Mouse (Mus musculus) megakaryocyte-erythroid progenitor cell, adult 5 weeks (primary cell): ENCODE data around the gene Echdc3. TPM values are rescaled to one million over a fixed set of nuclear protein-coding genes. Genes with fewer than 3 reads are reported as not detected.

Source experiments
- polyA plus RNA-seq: library from polyadenylated mRNA; stranded (reverse); fragments of >175 nt; gene quantifications from 2 replicates; pipeline ENCODE4 v1.2.3, GENCODE M21; 2012

The Echdc3 gene
- polyA plus RNA-seq, result 1.2 and 1.4 TPM in 2 replicates

DNA sequence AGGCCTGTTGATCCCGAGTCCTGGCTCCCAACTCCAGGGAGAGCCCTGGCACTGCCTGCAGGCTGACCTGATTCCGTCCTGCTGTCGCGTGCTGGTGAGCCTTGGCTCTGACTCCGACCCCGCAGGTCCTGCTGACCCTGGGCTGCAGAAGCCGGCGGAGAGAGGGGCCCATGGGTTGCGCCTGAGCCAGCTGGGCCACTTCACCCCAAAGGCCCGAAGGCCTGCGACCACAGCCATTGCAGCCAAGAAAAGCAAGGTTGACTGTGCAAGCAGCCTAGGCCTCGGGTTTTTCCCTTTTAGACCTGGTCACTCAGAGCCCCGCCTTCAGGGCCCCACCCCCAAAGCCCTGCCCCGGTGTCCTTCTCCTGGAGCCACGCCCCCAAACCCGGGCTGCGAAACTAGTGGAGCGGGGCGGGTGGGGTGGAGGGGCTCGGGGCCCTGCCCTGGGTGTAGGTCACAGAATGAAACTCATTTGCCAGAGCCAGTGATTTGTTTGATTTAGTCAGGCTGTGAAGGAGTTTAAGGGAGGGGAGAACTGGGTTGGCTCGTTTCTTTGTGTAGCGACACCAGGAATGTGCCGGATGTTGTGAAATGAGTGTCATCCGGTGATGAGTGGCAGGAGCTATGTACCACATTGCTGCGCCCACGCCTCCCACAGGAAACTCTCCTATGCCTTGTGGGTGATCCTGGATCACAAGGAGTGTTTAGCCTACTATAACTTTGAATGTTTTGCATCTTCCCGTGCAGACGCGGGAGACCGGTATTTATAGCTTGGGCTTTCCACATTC, at the start of gene Echdc3:
Gene Echdc3, minus strand, starts transcription at position 310 of the 788 bp plus-strand sequence.

Other genes with a start within 250 kb of the Echdc3 start
- gene Proser2, start 82.8 kb downstream of the Echdc3 start, polyA plus RNA-seq, result 1.7 and 3.0 TPM in 2 replicates
- gene Usp6nl, start 109.6 kb upstream of the Echdc3 start, polyA plus RNA-seq, result 13.3 and 20.2 TPM in 2 replicates